Comparison of ENCODE assay signal across 8 mouse cellular contexts in the genomic region with DNA sequence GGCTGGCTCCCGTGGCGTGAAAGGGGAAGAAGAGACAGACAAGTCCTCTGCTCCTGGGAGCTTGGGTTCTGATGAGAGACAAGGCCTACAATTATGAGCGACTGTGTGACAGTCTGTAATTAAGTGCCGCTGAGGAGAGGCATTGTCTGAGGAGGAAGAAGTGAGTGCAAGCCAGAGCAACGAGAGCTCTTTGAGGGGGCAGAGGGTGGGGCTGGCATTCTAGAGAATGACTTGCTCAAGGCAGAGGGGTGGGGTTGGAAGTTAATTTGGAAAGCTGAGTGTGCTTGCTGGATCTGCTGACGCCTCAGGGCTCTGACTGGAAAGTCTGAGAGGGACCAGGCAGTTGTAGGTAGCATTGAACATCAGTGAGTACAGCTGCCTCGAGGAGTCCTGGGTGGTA. TPM values are rescaled to one million over a fixed set of nuclear protein-coding genes. Genes with fewer than 3 reads are reported as not detected.
DNase-seq lines count a peak whose midpoint lies in the region; ATAC-seq and TF ChIP-seq lines count a peak whose summit lies in the region.

No protein-coding gene starts in this region.

- peak overlapping the region; percentile 23 for H3K27ac ChIP-seq in bone marrow macrophage, adult 2 months (ENCODE audit: insufficient read depth, low read depth, low read length)
- peak overlapping the region; percentile 66 for H3K27ac ChIP-seq in hindbrain, embryonic 13.5 days
- H3K27ac ChIP-seq in midbrain, embryonic 14.5 days (replicated peaks; ENCODE audit: low read depth, low read length): peak overlapping the region; percentile 28; the same call in 1 of the 2 replicates

- intact Hi-C loops in heart, postnatal 14 days (cut with DNase I): loop anchor here (10.0 kb wide), 1 partner anchor 48 kb away; a partner anchor contains a TSS
- intact Hi-C loops in left cerebral cortex, postnatal 36 days (cut with DNase I): loop anchor here (5.0 kb wide), 1 partner anchor 36 kb away; no protein-coding TSS in a partner anchor

- TF ChIP-seq CTCF in bone marrow macrophage, adult 2 months (IDR thresholded peaks at IDR 0.05; ENCODE audit: low read depth, low read length): no peak

- no peaks in the 10 kb centered on the region for H3K9me3 ChIP-seq in hindbrain, embryonic 13.5 days
- H3K9me3 ChIP-seq in midbrain, embryonic 14.5 days (ENCODE audit: control insufficient read depth, low read length): no peaks in the 10 kb centered on the region

- H3K36me3 ChIP-seq in hindbrain, embryonic 13.5 days: peaks cover 6% of the 10 kb centered on the region; the same call in 1 of the 2 replicates
- H3K36me3 ChIP-seq in midbrain, embryonic 14.5 days (ENCODE audit: control insufficient read depth, insufficient read depth, low read length): peaks cover 7% of the 10 kb centered on the region; the same call in 1 of the 2 replicates

- H3K27me3 ChIP-seq in hindbrain, embryonic 13.5 days: no peaks in the 10 kb centered on the region
- H3K27me3 ChIP-seq in midbrain, embryonic 14.5 days (ENCODE audit: control insufficient read depth, insufficient read depth, low read length): no peaks in the 10 kb centered on the region

- ATAC-seq in hindbrain, embryonic 13.5 days (ENCODE audit: low FRiP score): no peak
- no peak for ATAC-seq in midbrain, embryonic 14.5 days (ENCODE audit: low FRiP score, low TSS enrichment)
- no peak for ATAC-seq in megakaryocyte-erythroid progenitor cell, adult 5-6 weeks (replicated peaks; ENCODE audit: low FRiP score, low TSS enrichment, poor library complexity, severe bottlenecking)

- peak overlapping the region; percentile 89 for H3K4me2 ChIP-seq in hindbrain, embryonic 13.5 days
- H3K4me2 ChIP-seq in midbrain, embryonic 14.5 days (ENCODE audit: low read length): peak overlapping the region; percentile 15

- 19% methylated on average over 7 of the region's 7 CpGs for WGBS in hindbrain, embryonic 13.5 days
- WGBS in midbrain, embryonic 14.5 days: 32% methylated on average over 7 of the region's 7 CpGs

- peak; percentile 95 for DNase-seq in heart, adult 11 months
- DNase-seq in heart, postnatal 14 days: no peak
- DNase-seq in midbrain, embryonic 14.5 days: no peak
- DNase-seq in left cerebral cortex, postnatal 36 days (ENCODE audit: low spot score in 2 of 2): no peak
- no peak for DNase-seq in right cerebral cortex, adult 2 months (ENCODE audit: low spot score in 2 of 2)

- H3K4me3 ChIP-seq in bone marrow macrophage, adult 2 months (ENCODE audit: insufficient read depth, low read length): no peak overlapping the region
- 0 out of 2 replicates have a peak overlapping the region, but pooled peaks have one; percentile 8 for H3K4me3 ChIP-seq in hindbrain, embryonic 13.5 days
- H3K4me3 ChIP-seq in midbrain, embryonic 14.5 days (replicated peaks; ENCODE audit: low read depth, low read length): no peak overlapping the region

- H3K9ac ChIP-seq in hindbrain, embryonic 13.5 days: peak overlapping the region; percentile 61
- H3K9ac ChIP-seq in midbrain, embryonic 14.5 days (replicated peaks; ENCODE audit: low read length): no peak overlapping the region; the same call in 1 of the 2 replicates

- H3K4me1 ChIP-seq in bone marrow macrophage, adult 2 months (ENCODE audit: control insufficient read depth, insufficient read depth, low read length): peaks cover 62% of the 10 kb centered on the region
- H3K4me1 ChIP-seq in hindbrain, embryonic 13.5 days (replicated peaks): peaks cover 79% of the 10 kb centered on the region
- peaks cover 48% of the 10 kb centered on the region for H3K4me1 ChIP-seq in midbrain, embryonic 14.5 days (ENCODE audit: control insufficient read depth, insufficient read depth, low read length)

- no peak for TF ChIP-seq POLR2A in bone marrow macrophage, adult 2 months (IDR thresholded peaks at IDR 0.05; ENCODE audit: borderline replicate concordance, low read depth, low read length)

RNA-seq across cellular contexts. Expression of a gene that starts 48.9 kb away (rescaled TPM):
- 100 to 1,000 TPM; 274 to 290 TPM for total RNA-seq in heart, postnatal 14 days (2021)
- 5.1 and 7.6 TPM in 2 replicates for polyA plus RNA-seq in bone marrow macrophage, adult 2 months (2012; ENCODE audit: insufficient read depth, insufficient read length, missing spikeins)
- 39.1 and 53.3 TPM in 2 replicates for polyA plus RNA-seq in hindbrain, embryonic 13.5 days (2015; fragmentation: Nextera tagmentation; extraction: Ambion mirVana)
- 22.5 and 33.0 TPM in 2 replicates for polyA plus RNA-seq in midbrain, embryonic 14.5 days (2014; fragmentation: Nextera tagmentation; extraction: Ambion mirVana)
- total RNA-seq in megakaryocyte-erythroid progenitor cell, adult 5-6 weeks (2014; fragmentation: Nextera tagmentation): not detected in 2 replicates
- total RNA-seq in megakaryocyte-erythroid progenitor cell, adult 5-6 weeks (2017): not detected in 2 replicates
- 10 to 100 TPM; 16.6 to 16.9 TPM for total RNA-seq in left cerebral cortex, postnatal 36 days (2021)

Comparison
In these comparisons a context has a peak if more than half of its experiments do, and no peak if none do; other contexts are left out.
1. RNA of a gene that starts 48.9 kb away (total RNA-seq): 274 to 290 TPM in heart, postnatal 14 days; 16.6 to 16.9 TPM in left cerebral cortex, postnatal 36 days and not detected in megakaryocyte-erythroid progenitor cell, adult 5-6 weeks; every median in the first group is over 10 times any median in the second.
2. Peak in every context shown above with its lines, with median percentiles within 50 percentile points of each other: H3K27ac ChIP-seq.